Mouse (Mus musculus): ENCODE results near the gene Ercc2. TPM values are rescaled to one million over a fixed set of nuclear protein-coding genes. Genes with fewer than 3 reads are reported as not detected.

The Ercc2 gene
- polyA plus RNA-seq, 1 experiment from 2014 or later, result 28.5 TPM

DNA sequence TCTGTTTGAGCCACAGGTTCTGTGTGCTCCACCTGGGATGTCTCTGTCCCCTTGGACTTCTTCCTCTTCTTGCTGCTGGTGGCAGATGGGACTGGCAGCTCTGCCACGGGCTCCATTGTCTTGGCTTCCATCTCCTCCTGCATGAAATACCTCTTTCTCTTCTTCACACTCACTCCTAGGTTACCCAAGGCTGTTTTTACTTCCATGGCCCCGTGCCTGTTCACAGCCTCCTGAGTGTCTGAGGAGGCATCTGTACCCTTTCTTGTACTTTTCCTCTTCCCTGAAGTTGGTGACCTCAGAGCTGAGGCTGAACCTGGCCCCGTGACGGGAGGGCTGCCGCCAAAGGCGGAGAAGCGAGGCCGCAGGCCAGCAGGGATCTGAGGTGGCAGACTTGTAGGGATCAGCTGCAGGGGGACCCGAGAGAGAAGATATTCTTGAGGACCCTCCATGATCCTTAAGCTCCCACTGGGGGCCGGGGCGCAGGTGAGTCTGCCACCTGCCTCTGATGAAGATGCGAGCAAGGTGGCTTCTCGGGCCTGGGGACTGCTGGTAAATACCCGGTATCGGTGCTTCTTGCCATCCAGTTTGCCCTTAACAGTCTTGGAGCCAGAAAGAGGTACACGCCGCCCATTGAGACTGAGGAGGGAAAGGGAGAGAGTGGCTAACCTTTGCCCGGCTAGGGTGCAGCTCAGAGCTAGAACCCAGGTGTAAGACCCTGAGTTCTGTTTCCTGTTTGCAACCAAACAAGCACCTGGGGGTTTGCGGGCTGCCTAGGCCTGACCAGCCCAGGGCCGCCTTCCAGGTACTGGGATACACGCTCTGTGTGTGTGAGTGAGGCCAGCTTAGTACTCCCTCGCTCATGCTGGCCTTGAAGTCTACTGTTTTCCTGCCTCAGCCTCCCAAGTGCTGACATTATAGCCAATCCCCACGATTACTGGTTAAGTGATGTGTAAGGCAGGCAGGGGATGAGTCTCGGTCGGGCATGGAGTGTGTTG lies 24.1 kb upstream of the Ercc2 start:
- H3K4me2 ChIP-seq (ENCODE audit: low read length), result no peak overlapping the region
- no peak overlapping the region for H3K9ac ChIP-seq (replicated peaks; ENCODE audit: low read depth, low read length)
- 90% methylated on average over 25 of the region's 25 CpGs for WGBS
- no peak overlapping the region for H3K4me3 ChIP-seq (replicated peaks; ENCODE audit: low read length)
- H3K27ac ChIP-seq (ENCODE audit: low read length), result no peak overlapping the region
- H3K4me1 ChIP-seq (replicated peaks; ENCODE audit: control insufficient read depth, insufficient read depth, low read length), result peaks cover 29% of the 10 kb centered on the region
- H3K27me3 ChIP-seq (replicated peaks; ENCODE audit: control insufficient read depth, insufficient read depth, low read length), result no peaks in the 10 kb centered on the region; the same call in 1 of the 2 replicates
- no peaks in the 10 kb centered on the region for H3K9me3 ChIP-seq (ENCODE audit: control insufficient read depth, low read length)
- peaks cover 12% of the 10 kb centered on the region; the same call in 1 of the 2 replicates for H3K36me3 ChIP-seq (ENCODE audit: control insufficient read depth, insufficient read depth)
- no peak for ATAC-seq

DNA sequence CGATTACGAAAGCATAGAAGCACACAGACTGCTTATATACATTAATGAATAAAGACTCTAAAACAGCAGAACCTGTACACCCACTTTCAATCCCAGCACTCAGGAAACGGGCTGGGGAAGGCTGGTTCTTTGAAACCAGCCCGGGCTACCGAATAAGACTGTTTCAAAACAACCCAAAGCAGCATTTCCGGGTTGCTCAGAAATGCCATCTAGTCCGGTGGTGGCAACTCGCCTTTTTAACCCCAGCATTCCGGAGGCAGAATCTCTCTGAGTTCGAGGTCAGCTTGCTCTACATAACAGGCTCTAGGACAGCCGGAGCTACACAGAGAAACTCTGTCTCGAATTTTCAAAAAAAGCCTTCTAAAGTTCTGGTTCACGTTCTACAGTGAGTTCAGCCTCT lies 23.2 kb upstream of the Ercc2 start:
- Histone ChIP-seq H3K4me2 (ENCODE audit: low read length) (peak overlapping the region; percentile 96), H3K9me3 (ENCODE audit: control insufficient read depth, low read length) (no peaks in the 10 kb centered on the region), H3K27ac (ENCODE audit: low read length) (no peak overlapping the region), H3K4me3 (replicated peaks; ENCODE audit: low read length) (peak overlapping the region; percentile 49), H3K36me3 (ENCODE audit: control insufficient read depth, insufficient read depth) (peaks cover 10% of the 10 kb centered on the region; the same call in 1 of the 2 replicates), H3K27me3 (replicated peaks; ENCODE audit: control insufficient read depth, insufficient read depth, low read length) (no peaks in the 10 kb centered on the region; the same call in 1 of the 2 replicates), H3K9ac (replicated peaks; ENCODE audit: low read depth, low read length) (peak overlapping the region; percentile 52), H3K4me1 (replicated peaks; ENCODE audit: control insufficient read depth, insufficient read depth, low read length) (peaks cover 29% of the 10 kb centered on the region)
- 21% methylated on average over 13 of the region's 13 CpGs for WGBS
- no peak for ATAC-seq

DNA sequence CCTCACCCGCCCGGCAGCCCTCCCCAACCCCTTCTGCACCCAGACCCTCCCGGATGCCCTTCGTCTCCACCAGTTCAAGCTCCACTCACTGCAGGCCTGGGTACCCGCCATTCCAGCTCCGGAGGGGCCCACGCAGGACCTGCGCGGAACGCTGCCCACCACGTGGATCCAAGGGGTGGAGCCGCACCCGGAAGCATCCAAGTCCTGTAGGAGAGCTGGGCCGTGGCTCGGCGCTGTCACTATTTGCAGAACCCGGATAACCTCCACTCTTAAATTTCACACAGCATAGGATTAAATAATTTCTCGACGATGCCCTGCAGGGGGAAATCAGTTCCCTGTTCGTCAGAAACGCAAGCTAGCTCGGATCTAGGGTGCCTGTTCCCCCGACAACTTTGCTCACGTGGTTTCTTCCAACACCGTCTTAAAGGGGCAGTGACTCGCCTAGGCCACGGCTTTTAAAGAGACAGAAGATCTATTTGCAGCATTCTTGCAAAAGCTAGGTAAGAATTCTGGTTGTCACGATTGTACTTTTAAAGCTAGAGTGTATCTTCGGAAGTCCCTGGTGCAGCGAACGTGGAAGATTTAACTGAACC lies 22.4 kb upstream of the Ercc2 start, which contains the start of the genes Cd3eap and Ppp1r13l:
Gene Cd3eap, minus strand, starts transcription at position 185 of the 593 bp plus-strand sequence.
Gene Ppp1r13l, plus strand, starts transcription at position 451 of the 593 bp plus-strand sequence.
- peak; percentile 85 for ATAC-seq
- H3K4me3 ChIP-seq (replicated peaks; ENCODE audit: low read length), result peak within 1 kb of the TSS; percentile 49
- peak within 1 kb of the TSS; percentile 52 for H3K9ac ChIP-seq (replicated peaks; ENCODE audit: low read depth, low read length)
- H3K4me2 ChIP-seq (ENCODE audit: low read length), result peak within 1 kb of the TSS; percentile 96
- peaks cover 29% of the 10 kb centered on the region for H3K4me1 ChIP-seq (replicated peaks; ENCODE audit: control insufficient read depth, insufficient read depth, low read length)
- no peaks in the 10 kb centered on the region for H3K9me3 ChIP-seq (ENCODE audit: control insufficient read depth, low read length)
- peaks cover 7% of the 10 kb centered on the region; the same call in 1 of the 2 replicates for H3K36me3 ChIP-seq (ENCODE audit: control insufficient read depth, insufficient read depth)
- H3K27me3 ChIP-seq (replicated peaks; ENCODE audit: control insufficient read depth, insufficient read depth, low read length), result no peaks in the 10 kb centered on the region; the same call in 1 of the 2 replicates
- H3K27ac ChIP-seq (ENCODE audit: low read length), result peak within 1 kb of the TSS; percentile 46
- under 1% methylated on average over 31 of the region's 31 CpGs for WGBS

DNA sequence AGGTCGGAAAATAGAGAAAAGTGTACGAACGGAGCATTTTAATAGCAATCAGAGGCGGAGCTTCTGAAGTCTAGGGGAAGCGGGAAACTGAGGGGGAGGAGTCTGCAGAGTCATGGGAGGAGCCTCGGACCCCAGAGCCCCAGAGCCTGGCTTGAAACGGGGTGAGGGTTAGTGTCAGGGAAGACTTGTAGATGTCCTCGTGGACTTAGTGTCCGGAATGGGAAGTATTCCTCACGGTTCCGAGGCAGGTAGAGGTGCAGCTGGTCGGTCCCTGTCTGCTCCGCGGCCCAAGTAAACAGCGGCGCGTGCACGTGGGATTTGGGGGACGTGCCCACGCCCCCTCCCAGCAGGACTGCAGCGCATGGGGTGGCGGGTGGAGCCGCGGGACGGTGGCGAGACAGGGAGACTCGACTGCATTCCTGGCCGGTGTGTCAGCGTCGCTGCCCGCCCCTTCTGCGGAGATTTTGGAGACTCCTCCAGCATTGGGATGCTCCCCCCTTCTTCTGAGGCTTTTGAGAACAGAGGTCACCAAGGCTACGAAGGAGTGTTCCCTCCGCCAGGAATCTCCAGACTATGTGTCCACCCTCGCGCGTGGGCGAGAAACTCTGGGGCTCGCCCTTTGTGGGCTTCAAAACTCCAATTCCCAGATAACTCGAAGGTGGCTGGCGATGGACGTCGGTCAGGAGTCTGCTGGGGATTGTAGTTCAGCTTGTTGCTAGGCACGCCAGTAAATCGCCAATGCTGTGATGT lies 21.7 kb upstream of the Ercc2 start:
- under 1% methylated on average over 45 of the region's 45 CpGs for WGBS
- H3K4me3 ChIP-seq (replicated peaks; ENCODE audit: low read length), result peak overlapping the region; percentile 49
- peak overlapping the region; percentile 29 for H3K27ac ChIP-seq (ENCODE audit: low read length)
- H3K4me1 ChIP-seq (replicated peaks; ENCODE audit: control insufficient read depth, insufficient read depth, low read length), result peaks cover 29% of the 10 kb centered on the region
- H3K36me3 ChIP-seq (ENCODE audit: control insufficient read depth, insufficient read depth), result peaks cover 7% of the 10 kb centered on the region; the same call in 1 of the 2 replicates
- no peaks in the 10 kb centered on the region; the same call in 1 of the 2 replicates for H3K27me3 ChIP-seq (replicated peaks; ENCODE audit: control insufficient read depth, insufficient read depth, low read length)
- ATAC-seq, result peak; percentile 73
- H3K9ac ChIP-seq (replicated peaks; ENCODE audit: low read depth, low read length), result peak overlapping the region; percentile 52
- H3K9me3 ChIP-seq (ENCODE audit: control insufficient read depth, low read length), result no peaks in the 10 kb centered on the region
- H3K4me2 ChIP-seq (ENCODE audit: low read length), result peak overlapping the region; percentile 96

DNA sequence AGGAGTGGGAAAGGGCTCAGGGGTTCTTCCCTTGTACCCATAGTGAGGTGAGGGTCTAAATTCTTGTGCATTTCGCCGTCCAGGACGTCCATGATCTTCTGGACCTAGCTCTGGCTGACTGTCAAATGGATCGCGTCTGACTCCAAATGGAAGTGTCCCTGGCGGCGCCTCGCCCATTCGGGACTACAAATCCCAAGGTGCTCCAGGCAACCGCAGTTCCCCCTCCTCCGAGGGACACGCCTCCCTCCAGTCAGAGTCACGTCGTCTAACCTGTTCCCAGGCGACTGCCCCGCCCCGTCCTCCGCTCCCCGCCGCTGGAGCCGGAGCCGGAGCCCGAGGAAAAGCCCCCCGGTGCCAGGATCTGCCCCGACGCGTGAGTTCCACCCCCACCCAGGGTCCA lies 20.9 kb upstream of the Ercc2 start:
- peaks cover 29% of the 10 kb centered on the region for H3K4me1 ChIP-seq (replicated peaks; ENCODE audit: control insufficient read depth, insufficient read depth, low read length)
- no peaks in the 10 kb centered on the region for H3K9me3 ChIP-seq (ENCODE audit: control insufficient read depth, low read length)
- peak overlapping the region; percentile 96 for H3K4me2 ChIP-seq (ENCODE audit: low read length)
- peak overlapping the region; percentile 68 for H3K9ac ChIP-seq (replicated peaks; ENCODE audit: low read depth, low read length)
- H3K27me3 ChIP-seq (replicated peaks; ENCODE audit: control insufficient read depth, insufficient read depth, low read length), result no peaks in the 10 kb centered on the region; the same call in 1 of the 2 replicates
- peak; percentile 74 for ATAC-seq
- H3K4me3 ChIP-seq (replicated peaks; ENCODE audit: low read length), result peak overlapping the region; percentile 49
- H3K36me3 ChIP-seq (ENCODE audit: control insufficient read depth, insufficient read depth), result peaks cover 7% of the 10 kb centered on the region; the same call in 1 of the 2 replicates
- WGBS, result under 1% methylated on average over 27 of the region's 27 CpGs
- H3K27ac ChIP-seq (ENCODE audit: low read length), result peak overlapping the region; percentile 46; the same call in 1 of the 2 replicates

DNA sequence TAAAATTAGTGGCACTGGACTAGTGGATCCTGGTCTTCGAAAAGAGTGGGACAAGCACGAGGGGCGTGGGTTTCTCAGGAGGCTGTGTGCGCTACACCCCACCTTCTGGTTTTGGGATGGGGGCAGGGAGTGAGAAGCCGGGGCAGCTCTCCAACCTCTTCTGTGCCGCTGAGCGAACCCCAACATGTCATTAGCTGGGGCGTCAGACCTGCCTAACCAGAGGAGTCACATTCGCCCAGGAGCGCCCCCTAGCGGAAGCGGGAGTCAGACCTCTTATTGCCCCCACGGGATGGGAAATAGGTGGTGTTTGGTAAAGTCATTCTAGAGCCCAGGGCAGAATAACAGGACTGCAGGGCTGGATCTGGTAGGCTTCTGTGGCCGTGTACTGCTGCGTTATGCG lies 20.1 kb upstream of the Ercc2 start:
- 12% methylated on average over 16 of the region's 16 CpGs for WGBS
- H3K4me1 ChIP-seq (replicated peaks; ENCODE audit: control insufficient read depth, insufficient read depth, low read length), result peaks cover 29% of the 10 kb centered on the region
- no peak for ATAC-seq
- H3K9me3 ChIP-seq (ENCODE audit: control insufficient read depth, low read length), result no peaks in the 10 kb centered on the region
- no peak overlapping the region for H3K9ac ChIP-seq (replicated peaks; ENCODE audit: low read depth, low read length)
- no peaks in the 10 kb centered on the region; the same call in 1 of the 2 replicates for H3K27me3 ChIP-seq (replicated peaks; ENCODE audit: control insufficient read depth, insufficient read depth, low read length)
- peak overlapping the region; percentile 49 for H3K4me3 ChIP-seq (replicated peaks; ENCODE audit: low read length)
- H3K27ac ChIP-seq (ENCODE audit: low read length), result no peak overlapping the region
- peak overlapping the region; percentile 96 for H3K4me2 ChIP-seq (ENCODE audit: low read length)
- peaks cover 4% of the 10 kb centered on the region; the same call in 1 of the 2 replicates for H3K36me3 ChIP-seq (ENCODE audit: control insufficient read depth, insufficient read depth)

DNA sequence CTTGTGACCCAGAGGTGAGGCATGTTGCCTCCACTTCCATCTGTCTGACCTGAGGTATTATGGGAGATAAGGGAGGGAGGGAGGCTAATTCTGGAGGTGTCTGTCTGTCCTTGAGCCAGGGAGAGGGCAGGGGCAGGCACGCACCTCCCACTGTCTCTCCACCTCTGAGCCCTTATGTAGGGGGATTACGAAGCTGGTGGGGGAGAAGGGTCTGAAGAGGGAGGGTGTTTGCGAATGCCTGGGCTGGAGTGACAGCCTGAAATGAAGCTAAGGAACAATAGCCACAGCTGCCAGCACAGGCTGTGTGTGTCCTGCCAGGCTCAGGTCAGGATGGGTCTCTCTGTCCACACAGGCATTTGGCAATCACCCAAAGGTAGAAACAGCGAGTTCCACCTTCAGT lies 19.5 kb upstream of the Ercc2 start:
- Histone ChIP-seq H3K27me3 (replicated peaks; ENCODE audit: control insufficient read depth, insufficient read depth, low read length) (no peaks in the 10 kb centered on the region; the same call in 1 of the 2 replicates), H3K4me2 (ENCODE audit: low read length) (no peak overlapping the region; the same call in 1 of the 2 replicates), H3K9ac (replicated peaks; ENCODE audit: low read depth, low read length) (no peak overlapping the region), H3K9me3 (ENCODE audit: control insufficient read depth, low read length) (no peaks in the 10 kb centered on the region), H3K4me3 (replicated peaks; ENCODE audit: low read length) (no peak overlapping the region), H3K27ac (ENCODE audit: low read length) (no peak overlapping the region), H3K36me3 (ENCODE audit: control insufficient read depth, insufficient read depth) (no peaks in the 10 kb centered on the region), H3K4me1 (replicated peaks; ENCODE audit: control insufficient read depth, insufficient read depth, low read length) (peaks cover 29% of the 10 kb centered on the region)
- no peak for ATAC-seq
- 19% methylated on average over 4 of the region's 4 CpGs for WGBS

DNA sequence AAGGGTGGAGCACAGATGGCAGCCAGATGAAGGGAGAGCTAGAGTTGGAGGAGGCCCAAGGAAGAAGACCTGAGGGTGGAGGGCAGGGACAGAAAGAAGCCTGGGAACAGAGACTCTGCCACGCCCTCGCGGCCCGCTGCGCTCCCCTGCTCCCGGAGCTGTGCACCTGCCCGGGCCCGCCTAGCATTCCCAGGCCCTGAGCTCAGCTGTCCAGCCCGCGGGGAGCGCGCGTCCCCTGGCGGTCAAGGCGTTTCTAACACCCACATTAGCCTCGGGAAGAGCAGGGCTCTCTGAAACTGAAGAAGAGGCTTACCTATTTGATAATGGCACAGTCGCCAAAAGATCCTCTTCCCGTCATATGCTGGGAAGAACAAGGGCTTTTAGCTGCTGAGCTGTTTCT lies 17.9 kb upstream of the Ercc2 start:
- Histone ChIP-seq H3K4me3 (replicated peaks; ENCODE audit: low read length) (no peak overlapping the region), H3K9me3 (ENCODE audit: control insufficient read depth, low read length) (no peaks in the 10 kb centered on the region), H3K36me3 (ENCODE audit: control insufficient read depth, insufficient read depth) (no peaks in the 10 kb centered on the region), H3K4me2 (ENCODE audit: low read length) (no peak overlapping the region), H3K4me1 (replicated peaks; ENCODE audit: control insufficient read depth, insufficient read depth, low read length) (peaks cover 20% of the 10 kb centered on the region), H3K27ac (ENCODE audit: low read length) (no peak overlapping the region), H3K9ac (replicated peaks; ENCODE audit: low read depth, low read length) (no peak overlapping the region; the same call in 1 of the 2 replicates), H3K27me3 (replicated peaks; ENCODE audit: control insufficient read depth, insufficient read depth, low read length) (no peaks in the 10 kb centered on the region; the same call in 1 of the 2 replicates)
- ATAC-seq, result no peak
- 2% methylated on average over 18 of the region's 18 CpGs for WGBS

All from forebrain, embryonic 16.5 days (tissue).